Mouse (Mus musculus) layer of hippocampus, adult 2 months (tissue): ENCODE measurements around the gene Gm21983. TPM values are rescaled to one million over a fixed set of nuclear protein-coding genes. Genes with fewer than 3 reads are reported as not detected.

ENCODE experiments used
- DNase-seq, 2 experiments: peaks; one replicate each; pipeline ENCODE4 v3.0.0; 2022; ENCODE audit warnings: low spot score in 2 of 2
- H3K27ac ChIP-seq: fragments of 200-600 bp; 2 replicates; pipeline ENCODE4 v1.8.1; 2022
- H3K4me3 ChIP-seq: fragments of 200-600 bp; 2 replicates; pipeline ENCODE4 v1.8.1; 2022; ENCODE audit warnings: mild to moderate bottlenecking
- CTCF ChIP-seq: fragments of 200-600 bp; conservative IDR thresholded peaks from 2 replicates; pipeline ENCODE4 v1.8.1; 2022; ENCODE audit warnings: antibody characterized with exemption, mild to moderate bottlenecking, moderate library complexity
- long read RNA-seq, 2 experiments: library from polyadenylated mRNA; stranded (forward); transcript quantifications; one replicate each; pipeline ENCODE4 v2.0.0; 2021; ENCODE audit warnings: borderline mapping rate in 2 of 2
- total RNA-seq, 2 experiments: library from RNA; stranded (reverse); gene quantifications; 2 replicates each; pipeline ENCODE4 v1.2.3; 2021

Gm21983 gene
- total RNA-seq = not detected
- long read RNA-seq, experiment 1 = 0 reads
- long read RNA-seq, experiment 2, partial matches to known transcripts = 1 of 1 reads
- long read RNA-seq, experiment 2, other reads (novel, unspliced or antisense) = 0 of 1 reads

DNA sequence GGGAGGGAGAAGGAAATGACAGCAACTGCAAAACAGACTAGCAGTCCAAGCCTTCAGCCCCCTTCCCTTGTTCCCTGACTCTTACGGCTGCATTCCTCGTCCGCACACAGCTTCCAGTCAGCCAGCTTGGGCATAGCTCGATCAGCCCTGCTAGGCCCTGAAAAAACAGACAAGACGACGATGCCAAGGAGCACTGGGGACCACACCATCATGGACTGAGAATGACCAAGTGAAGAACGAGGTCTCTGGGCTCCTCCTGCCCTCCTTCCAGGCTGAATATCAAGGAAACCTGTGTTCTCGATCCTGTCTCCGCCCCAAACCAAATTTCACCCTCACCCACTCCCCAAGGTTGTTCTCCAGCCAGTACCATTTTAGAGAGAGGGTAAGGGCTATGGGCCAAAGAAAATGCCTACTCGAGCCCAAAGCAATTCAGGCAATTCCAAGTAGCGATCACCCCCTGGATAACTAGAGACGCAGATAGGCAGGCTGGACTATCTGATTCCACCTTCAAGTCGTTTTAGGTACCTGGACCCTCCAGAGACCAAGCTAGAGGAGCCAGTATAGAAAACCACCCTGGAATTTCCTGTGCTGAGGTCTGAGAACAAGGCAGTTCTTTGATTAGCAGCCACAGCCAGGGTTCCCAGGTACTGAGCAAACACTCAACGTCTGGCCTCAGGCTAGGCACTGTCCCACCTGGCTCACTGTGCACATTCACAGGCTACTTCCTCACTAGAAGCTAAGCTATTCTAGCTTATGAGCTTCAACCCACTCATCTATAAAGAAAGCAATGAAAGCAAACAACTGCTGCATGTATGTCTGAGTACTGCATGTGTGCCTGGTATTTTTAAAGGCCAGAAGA lies at the start of gene Gm21983, which contains the start of gene Mia:
TSS of gene Gm21983 (minus strand) at position 250 of the 859 bp plus-strand sequence.
TSS of gene Mia (minus strand) at position 321 of the 859 bp plus-strand sequence.
- TF ChIP-seq CTCF = no peak
- no peak for DNase-seq
- Histone ChIP-seq H3K27ac (peak within 1 kb of the TSS; percentile 86), H3K4me3 (no peak within 1 kb of the TSS)

DNA sequence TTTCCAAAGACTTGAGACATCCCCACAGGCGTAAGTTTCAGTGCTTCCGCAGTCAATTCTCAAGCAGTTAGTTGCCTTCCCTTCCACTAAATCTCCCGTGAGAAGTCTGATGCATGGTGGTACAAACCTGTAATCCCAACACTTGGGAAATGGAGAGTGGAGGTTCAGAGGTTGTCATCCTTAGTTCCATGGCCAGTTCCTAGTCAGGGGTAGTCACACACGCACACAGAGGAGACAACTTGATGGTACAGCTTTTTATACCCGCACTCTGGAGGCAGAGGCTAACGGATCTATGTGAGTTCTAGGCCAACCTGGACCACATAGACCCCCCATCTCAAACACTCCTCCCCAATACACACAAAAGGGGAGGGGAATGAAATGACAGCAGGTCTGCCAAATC lies 48.0 kb upstream of the Gm21983 start:
- TF ChIP-seq CTCF = no peak
- Histone ChIP-seq H3K4me3 (peak overlapping the region; percentile 97), H3K27ac (peak overlapping the region; percentile 84)
- no peak for DNase-seq

DNA sequence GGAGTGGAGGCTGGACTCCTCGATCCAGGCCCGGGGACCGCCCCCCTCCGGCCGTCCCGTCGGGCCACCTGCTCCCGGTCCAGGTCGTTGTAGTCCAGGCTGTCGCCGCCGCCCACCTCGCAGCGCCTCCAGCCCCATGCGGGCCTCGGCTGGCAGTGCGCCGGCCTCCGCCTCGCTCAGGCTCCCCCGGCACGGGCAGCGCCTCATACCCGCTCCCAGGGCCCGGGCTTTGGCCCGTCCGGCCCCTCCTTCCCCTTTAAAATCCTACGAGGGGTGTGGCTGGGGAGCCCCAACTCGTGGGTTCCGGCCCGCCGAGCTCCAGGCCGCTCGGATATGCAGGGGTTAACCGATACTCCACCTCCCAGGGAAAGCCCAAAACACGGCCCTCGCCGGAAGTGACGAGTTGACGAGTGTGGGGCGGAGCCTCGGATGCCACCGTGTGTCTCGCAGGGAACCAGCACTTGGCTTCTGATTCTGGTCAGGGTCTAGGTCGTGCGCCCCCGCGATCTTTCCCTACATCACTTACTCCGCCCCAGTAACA lies 47.5 kb upstream of the Gm21983 start, which contains the start of gene Itpkc:
TSS of gene Itpkc (minus strand) at position 381 of the 541 bp plus-strand sequence.
- peak within 1 kb of the TSS; percentile 84 for H3K27ac ChIP-seq
- DNase-seq = peak; percentile 92
- TF ChIP-seq CTCF = no peak; the same call in 1 of the 2 replicates
- peak within 1 kb of the TSS; percentile 97 for H3K4me3 ChIP-seq

DNA sequence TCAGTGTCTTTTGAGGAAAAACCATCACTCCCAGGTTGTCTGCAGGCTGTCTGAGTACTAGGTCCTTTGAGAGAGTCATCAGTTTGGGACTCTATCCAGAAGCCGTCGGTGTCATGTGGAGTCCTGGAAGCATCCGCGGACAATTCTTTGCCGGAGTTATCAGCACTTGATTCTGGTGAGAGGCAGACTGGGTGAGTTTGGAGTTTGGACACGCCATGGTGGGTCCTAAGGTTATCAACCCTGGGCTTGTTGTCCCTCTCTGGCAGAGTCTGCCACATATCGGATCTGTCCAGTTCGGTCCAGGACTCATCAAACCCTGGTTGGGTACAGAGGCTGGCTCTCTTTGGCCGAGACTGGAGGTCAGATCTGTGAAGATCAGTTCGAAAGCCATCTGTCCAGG lies 46.8 kb upstream of the Gm21983 start:
- H3K4me3 ChIP-seq = peak overlapping the region; percentile 97
- TF ChIP-seq CTCF = no peak
- peak overlapping the region; percentile 84 for H3K27ac ChIP-seq
- DNase-seq = no peak

DNA sequence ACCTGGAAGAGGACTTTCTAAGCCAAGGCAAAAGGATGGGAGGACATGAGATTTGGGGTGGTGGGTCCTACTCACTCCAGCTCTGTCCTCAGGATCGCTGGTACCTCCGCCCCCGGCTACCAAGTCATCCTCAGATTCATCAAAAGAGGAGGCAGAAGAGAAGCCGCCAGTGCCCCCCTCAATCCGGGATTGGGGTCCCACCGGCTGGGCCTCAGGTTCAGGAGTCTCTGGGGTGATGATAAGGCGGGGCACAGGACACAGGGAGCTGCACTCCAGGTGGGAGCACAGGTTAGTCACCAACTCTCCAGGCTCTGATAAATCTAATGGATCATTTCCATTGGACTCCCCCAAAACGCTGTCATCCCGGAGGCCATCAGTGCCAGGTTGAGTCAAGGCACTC lies 46.4 kb upstream of the Gm21983 start:
- H3K4me3 ChIP-seq = peak overlapping the region; percentile 97
- no peak for TF ChIP-seq CTCF
- H3K27ac ChIP-seq = peak overlapping the region; percentile 84
- no peak for DNase-seq

DNA sequence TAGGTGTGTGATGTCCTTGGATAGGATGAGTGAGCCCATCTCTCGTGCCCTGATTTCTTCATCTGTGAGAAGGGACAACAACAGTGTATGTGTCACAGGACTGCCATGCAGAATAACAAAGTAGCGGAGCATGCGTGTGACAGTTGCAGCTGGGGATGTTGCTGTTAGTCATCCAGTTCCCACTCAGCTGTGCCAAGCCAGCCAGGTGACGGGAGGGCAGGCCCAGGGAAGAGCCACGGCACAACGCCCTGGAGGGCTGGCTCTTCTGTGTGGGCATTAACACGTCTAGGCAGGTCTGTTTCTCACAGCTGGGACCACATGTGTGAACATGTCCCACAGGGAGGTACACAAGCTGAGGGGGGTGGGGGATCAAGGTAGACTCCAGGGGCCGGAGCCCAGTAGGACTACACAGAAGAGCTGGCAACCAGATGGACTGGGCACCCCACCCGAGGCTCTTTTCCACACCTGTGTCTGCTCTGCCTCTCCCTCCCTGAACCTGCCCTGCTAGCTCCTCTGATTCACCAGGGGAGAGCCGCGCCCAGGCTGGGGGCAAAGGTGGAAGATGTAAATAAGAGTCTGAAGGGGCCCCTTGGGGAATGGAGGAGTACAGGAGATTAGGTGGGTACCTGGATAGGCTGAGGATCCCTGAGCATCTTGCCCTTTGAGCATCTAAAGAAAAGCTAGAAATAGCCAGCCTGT lies 44.1 kb upstream of the Gm21983 start:
- DNase-seq = peak in 1 of 2 experiments; percentile 44
- Histone ChIP-seq H3K27ac (peak overlapping the region; percentile 84), H3K4me3 (peak overlapping the region; percentile 97)
- TF ChIP-seq CTCF = no peak

DNA sequence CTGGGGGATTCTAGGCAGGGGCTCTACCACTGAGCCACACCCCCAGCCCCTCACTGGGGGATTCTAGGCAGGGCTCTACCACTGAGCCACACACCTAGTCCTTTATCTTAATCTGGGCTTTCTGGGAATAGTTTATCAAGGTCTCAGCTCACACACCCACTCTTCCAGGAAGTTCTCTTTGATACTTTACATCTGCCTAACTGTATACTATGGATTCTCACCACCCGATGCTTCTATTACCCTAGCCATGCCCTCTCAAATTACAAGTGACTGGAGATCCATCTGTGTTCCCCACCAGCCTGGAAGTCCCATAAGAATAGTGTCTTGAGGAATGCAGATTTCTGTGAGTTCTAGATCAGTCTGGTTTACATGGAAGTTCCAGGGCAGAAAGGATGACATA lies 41.7 kb upstream of the Gm21983 start:
- Histone ChIP-seq H3K27ac (no peak overlapping the region), H3K4me3 (no peak overlapping the region)
- DNase-seq = no peak
- no peak for TF ChIP-seq CTCF

DNA sequence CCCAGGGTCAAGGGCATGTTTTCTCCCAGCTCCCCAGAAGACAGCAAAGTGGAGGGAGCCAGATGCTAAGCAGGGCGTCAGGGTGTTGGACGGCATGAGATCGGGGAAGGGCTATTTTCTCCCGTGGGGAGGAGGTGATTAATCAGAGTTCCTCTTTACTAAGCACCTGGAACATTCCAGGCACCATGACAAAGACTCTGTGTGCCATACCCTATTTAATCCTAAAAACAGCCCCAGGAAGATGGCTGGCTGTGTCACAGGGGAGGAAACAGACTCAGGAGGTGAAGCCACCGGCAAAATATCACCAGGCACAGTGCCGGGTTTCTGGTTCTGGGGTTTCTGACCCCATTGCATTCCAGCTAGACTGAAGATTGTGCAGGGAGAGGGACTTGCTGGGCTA lies 41.1 kb upstream of the Gm21983 start:
- no peak for TF ChIP-seq CTCF
- Histone ChIP-seq H3K4me3 (no peak overlapping the region), H3K27ac (no peak overlapping the region)
- DNase-seq = no peak

DNA sequence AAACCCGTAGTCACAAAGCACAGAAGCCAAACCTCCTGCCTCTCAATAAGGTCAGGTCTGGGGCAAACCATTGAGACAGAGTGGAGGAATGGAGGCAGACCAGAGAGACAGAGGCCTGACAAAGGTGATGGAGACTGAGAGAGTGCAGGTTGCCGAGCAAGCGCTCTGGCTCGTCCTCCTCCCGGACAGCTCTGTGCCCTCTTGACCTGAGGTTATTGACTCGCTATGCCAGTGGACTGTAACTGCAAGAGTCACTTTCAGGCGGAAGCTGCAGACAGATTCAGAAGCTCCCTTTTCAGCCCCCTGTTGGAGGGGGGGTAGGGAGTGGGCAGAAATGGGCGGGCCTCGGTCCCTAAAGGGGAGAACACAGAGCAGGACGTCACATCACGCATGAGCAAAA lies 39.1 kb upstream of the Gm21983 start:
- no peak overlapping the region for H3K4me3 ChIP-seq
- no peak overlapping the region for H3K27ac ChIP-seq
- TF ChIP-seq CTCF = no peak
- no peak for DNase-seq

DNA sequence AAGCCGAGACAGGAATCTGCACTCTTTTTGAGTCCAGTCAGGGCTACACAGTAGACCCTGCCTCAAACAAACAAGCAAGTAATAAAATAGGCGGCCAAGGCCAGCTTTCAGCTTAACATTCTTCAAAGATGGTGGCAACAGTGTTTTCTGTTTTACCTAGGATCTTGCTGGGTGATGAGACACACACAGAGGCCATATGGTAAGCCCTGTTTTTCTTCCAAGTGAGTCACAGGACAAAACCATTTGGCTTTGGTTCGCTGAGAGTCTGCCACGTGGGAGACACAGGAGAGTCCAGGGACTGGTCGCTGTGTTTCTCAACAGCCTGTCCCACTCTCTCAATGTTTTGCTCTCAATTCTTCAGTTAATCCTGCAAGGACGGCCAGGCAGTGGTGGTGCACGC lies 37.7 kb upstream of the Gm21983 start:
- H3K4me3 ChIP-seq = no peak overlapping the region
- DNase-seq = no peak
- H3K27ac ChIP-seq = peak overlapping the region; percentile 41; the same call in 1 of the 2 replicates
- no peak for TF ChIP-seq CTCF

DNA sequence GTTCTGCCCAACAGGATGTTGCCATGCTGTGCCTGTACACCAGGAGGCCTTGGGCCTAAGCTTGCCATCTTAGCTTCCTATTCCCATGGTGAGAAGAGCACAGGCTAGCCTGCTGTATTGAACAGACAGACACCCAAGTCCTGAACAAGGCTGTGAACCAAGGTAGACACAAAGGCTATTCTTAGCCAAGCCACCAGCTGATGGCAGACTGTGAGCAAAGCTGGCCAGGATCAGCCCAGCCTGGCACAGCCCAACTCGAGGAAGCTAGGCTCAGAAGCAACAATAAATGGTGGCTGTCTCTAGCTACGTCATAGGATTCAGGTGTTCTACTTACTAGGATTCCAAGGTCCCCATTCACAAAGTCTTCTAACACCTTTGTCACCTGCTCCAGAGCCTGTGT lies 31.7 kb upstream of the Gm21983 start:
- Histone ChIP-seq H3K4me3 (no peak overlapping the region), H3K27ac (no peak overlapping the region)
- no peak for DNase-seq
- TF ChIP-seq CTCF = no peak

DNA sequence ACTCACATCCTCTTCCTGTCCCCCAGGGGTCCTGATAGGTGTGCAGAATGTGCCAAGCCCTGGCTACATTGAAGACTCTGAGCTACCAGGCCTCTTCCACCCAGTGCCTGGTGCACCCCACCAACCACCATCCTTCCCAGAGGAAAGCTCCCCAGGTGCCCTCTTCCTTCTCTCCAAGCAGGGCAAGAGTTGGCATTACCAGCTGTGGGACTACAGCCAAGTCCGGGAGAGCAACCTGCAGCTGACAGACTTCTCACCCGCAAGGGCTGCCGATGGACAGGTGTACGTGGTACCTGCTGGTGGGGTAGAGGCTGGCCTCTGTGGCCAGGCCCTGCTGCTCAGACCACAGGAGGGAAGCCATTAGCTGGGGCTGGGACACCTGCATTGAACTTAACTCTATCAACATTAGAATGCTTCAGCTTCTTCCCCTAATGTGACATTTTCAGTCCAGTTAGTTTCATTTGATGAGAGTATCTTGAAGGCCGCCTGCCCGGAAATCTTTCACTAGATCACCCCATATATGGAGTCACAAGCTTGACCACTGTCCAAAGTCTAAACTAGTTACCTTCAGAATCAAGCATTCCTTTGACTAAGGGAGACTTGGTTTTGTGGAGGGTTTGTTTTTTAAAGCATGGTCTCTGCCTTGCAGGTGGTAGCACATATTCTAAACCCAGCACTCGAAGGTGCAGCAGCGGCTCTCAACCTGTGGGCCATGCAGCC lies 23.0 kb upstream of the Gm21983 start:
- no peak for TF ChIP-seq CTCF
- Histone ChIP-seq H3K4me3 (no peak overlapping the region), H3K27ac (no peak overlapping the region)
- no peak for DNase-seq

DNA sequence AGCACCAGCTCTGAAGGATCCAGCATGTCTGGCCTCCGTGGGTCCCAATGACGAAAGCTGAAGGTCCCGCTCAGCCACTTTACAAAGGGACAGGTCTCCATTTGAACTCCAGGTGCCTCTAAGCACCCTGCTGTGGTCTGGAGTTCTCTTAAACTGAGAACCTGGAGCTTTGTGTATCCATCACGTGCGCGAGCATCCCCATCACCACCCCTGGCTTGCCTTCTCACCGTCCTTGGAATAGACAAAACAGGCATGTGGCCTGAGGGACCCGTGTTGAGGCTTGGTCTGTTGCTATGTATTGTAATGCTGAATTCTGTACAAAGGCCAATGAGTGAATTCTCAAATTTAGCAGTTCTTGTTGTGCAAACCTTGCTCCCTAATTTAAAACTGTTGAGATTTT lies 17.9 kb upstream of the Gm21983 start:
- no peak for DNase-seq
- no peak overlapping the region for H3K27ac ChIP-seq
- no peak overlapping the region for H3K4me3 ChIP-seq
- TF ChIP-seq CTCF = no peak
